Mouse (Mus musculus): ENCODE measurements around the gene Snapc4. TPM values are rescaled to one million over a fixed set of nuclear protein-coding genes. Genes with fewer than 3 reads are reported as not detected.

The Snapc4 gene
- total RNA-seq, 2 experiments from 2014 or later = 5.8 to 5.9 TPM

- peak; percentile 70 to 87 for DNase-seq
Measured at GRCm38 (mm10) chr2:26314281-26315071, 66.0 kb downstream of the Snapc4 start.

GRCm38 (mm10) chr2:26313394-26313793, 67.1 kb downstream of the Snapc4 start:
- no peak for DNase-seq

GRCm38 (mm10) chr2:26312812-26313211, 67.6 kb downstream of the Snapc4 start:
- DNase-seq = peak in 1 of 2 experiments; percentile 6

Other genes starting within 250 kb of the Snapc4 start
- gene Lhx3, start 172.4 kb downstream of the Snapc4 start, total RNA-seq (2021) = not detected
- gene Qsox2, start 143.1 kb downstream of the Snapc4 start, total RNA-seq (2021) = 10 to 100 TPM; 13.8 TPM
- gene Ccdc187, start 86.1 kb downstream of the Snapc4 start, total RNA-seq (2021) = under 1 TPM; 0.05 to 0.13 TPM
- gene Gpsm1, start 65.1 kb downstream of the Snapc4 start, total RNA-seq (2021) = 100 to 1,000 TPM; 175 to 238 TPM
- 10 to 100 TPM; 24.5 to 25.3 TPM for gene Dnlz, start 28.5 kb downstream of the Snapc4 start, total RNA-seq (2021)
- 1 to 10 TPM in 1 of 2 experiments, under 1 TPM in 1; 0.89 to 1.1 TPM for gene Card9, start 19.7 kb downstream of the Snapc4 start, total RNA-seq (2021)
- 10 to 100 TPM; 44.9 to 45.2 TPM for gene Entr1, start 8.7 kb upstream of the Snapc4 start, total RNA-seq (2021)
- gene Pmpca, start 8.7 kb upstream of the Snapc4 start, total RNA-seq (2021) = 100 to 1,000 TPM; 152 to 153 TPM
- gene Inpp5e, start 28.6 kb upstream of the Snapc4 start, total RNA-seq (2021) = 10 to 100 TPM; 15.6 to 16.3 TPM
- 10 to 100 TPM; 38.9 to 39.2 TPM for gene Sec16a, start 64.6 kb upstream of the Snapc4 start, total RNA-seq (2021)
- 10 to 100 TPM; 29.8 to 30.5 TPM for gene Notch1, start 136.0 kb upstream of the Snapc4 start, total RNA-seq (2021)
- gene Egfl7, start 199.4 kb upstream of the Snapc4 start, total RNA-seq (2021) = 10 to 100 TPM; 94.2 to 94.8 TPM
- not detected for gene Gm20532, start 206.0 kb upstream of the Snapc4 start, total RNA-seq (2021)
- 10 to 100 TPM; 53.9 to 88.6 TPM for gene Agpat2, start 223.8 kb upstream of the Snapc4 start, total RNA-seq (2021)
- 10 to 100 TPM; 22.0 to 22.2 TPM for gene Fam69b, start 247.8 kb upstream of the Snapc4 start, total RNA-seq (2021)

All from heart, adult 18-20 months (tissue).